Mouse (Mus musculus) hindbrain, embryonic 12.5 days (tissue): ENCODE measurements around the gene Etv5. TPM values are rescaled to one million over a fixed set of nuclear protein-coding genes. Genes with fewer than 3 reads are reported as not detected.

Experiments
- ATAC-seq: fragments of 200-750 bp; cut with Nextera tagmentation; 2 replicates; pipeline ENCODE4 v1.8.0; 2017; ENCODE audit warnings: moderate TSS enrichment; ENCODE audit not compliant: low FRiP score
- H3K27ac ChIP-seq: fragments of 300-500 bp; sonication (generic); 2 replicates; pipeline ENCODE4 v1.5.1; 2016; ENCODE audit warnings: mild to moderate bottlenecking
- H3K27me3 ChIP-seq: fragments of 300-500 bp; sonication (generic); 2 replicates; pipeline ENCODE4 v1.6.1; 2016; ENCODE audit warnings: mild to moderate bottlenecking
- H3K36me3 ChIP-seq: fragments of 300-500 bp; sonication (generic); 2 replicates; pipeline ENCODE4 v1.6.1; 2016; ENCODE audit warnings: mild to moderate bottlenecking
- H3K4me1 ChIP-seq: fragments of 300-500 bp; sonication (generic); 2 replicates; pipeline ENCODE4 v1.6.1; 2016
- H3K4me2 ChIP-seq: fragments of 300-500 bp; sonication (generic); replicated peaks from 2 replicates; pipeline ENCODE4 v1.6.1; 2016; ENCODE audit warnings: mild to moderate bottlenecking
- H3K4me3 ChIP-seq: fragments of 300-500 bp; sonication (generic); 2 replicates; pipeline ENCODE4 v1.5.1; 2016; ENCODE audit warnings: mild to moderate bottlenecking
- H3K9ac ChIP-seq: fragments of 300-500 bp; sonication (generic); 2 replicates; pipeline ENCODE4 v1.6.1; 2016; ENCODE audit warnings: mild to moderate bottlenecking, moderate library complexity
- H3K9me3 ChIP-seq: fragments of 300-500 bp; sonication (generic); replicated peaks from 2 replicates; pipeline ENCODE4 v1.6.1; 2016; ENCODE audit warnings: mild to moderate bottlenecking
- WGBS: fragments of 180-500 bp; shearing (Covaris S2); methylation state at CpG from one replicate; pipeline ENCODE4 v1.1.7; 2016; 5-methylcytosine and 5-hydroxymethylcytosine counted together
- polyA plus RNA-seq: library from polyadenylated mRNA; unstranded; fragments of >200 nt; fragmentation: Nextera tagmentation; extraction: Ambion mirVana; gene quantifications from 2 replicates; pipeline ENCODE4 v1.2.1, GENCODE M21; 2016

Gene Etv5
- polyA plus RNA-seq, 1 experiment from 2014 or later: 25.4 TPM

DNA sequence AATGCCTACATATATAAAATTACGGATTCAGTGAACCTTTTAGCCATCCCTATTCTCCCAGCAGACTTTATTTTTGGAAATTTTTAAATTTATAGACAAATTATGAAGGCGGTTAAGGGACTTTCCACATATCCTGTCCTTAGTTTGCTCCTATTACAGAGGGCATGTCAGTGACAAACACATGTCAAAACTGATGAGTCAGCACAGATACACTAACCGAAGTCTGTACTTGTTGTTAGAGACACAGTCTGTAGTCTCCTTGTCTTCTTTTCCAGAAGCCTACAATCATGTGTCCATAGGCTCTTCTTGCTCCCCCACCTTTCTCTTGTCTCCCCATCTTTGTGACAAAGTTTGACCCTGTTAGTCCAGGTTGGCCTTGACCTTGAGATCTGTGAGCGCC is 88.3 kb downstream of the Etv5 start:
- WGBS: 92% methylated on average over 4 of the region's 4 CpGs
- ATAC-seq: no peak

DNA sequence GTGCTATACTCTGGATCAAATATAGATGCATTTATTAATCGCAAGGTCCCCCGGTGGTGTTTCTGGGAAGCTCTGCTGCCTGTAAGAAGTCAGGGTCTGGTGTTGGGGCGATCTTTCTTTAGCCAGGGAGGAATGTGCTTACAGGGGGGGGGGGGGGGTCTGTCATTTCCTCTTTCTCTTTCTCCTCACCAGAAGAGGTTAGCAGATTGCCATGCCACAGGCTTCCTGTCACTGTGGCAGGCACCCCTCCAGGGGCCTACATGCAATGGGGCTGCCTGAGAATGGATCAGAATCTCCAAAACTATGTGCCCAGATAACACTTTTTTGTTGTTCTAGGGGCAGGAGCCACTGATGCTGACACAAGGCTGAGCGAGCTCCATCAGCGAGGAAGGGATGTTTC is 89.7 kb downstream of the Etv5 start:
- no peak overlapping the region for H3K4me2 ChIP-seq
- H3K9me3 ChIP-seq: no peaks in the 10 kb centered on the region
- no peaks in the 10 kb centered on the region for H3K27me3 ChIP-seq
- no peak overlapping the region for H3K27ac ChIP-seq
- H3K4me3 ChIP-seq: no peak overlapping the region
- H3K9ac ChIP-seq: no peak overlapping the region
- 88% methylated on average over 5 of the region's 5 CpGs for WGBS
- peaks cover 4% of the 10 kb centered on the region; the same call in 1 of the 2 replicates for H3K4me1 ChIP-seq
- ATAC-seq: no peak
- H3K36me3 ChIP-seq: no peaks in the 10 kb centered on the region

More for the DNA sequence above, 88.3 kb downstream of the Etv5 start:
- Histone ChIP-seq H3K9ac (no peak overlapping the region), H3K36me3 (no peaks in the 10 kb centered on the region), H3K4me3 (no peak overlapping the region), H3K4me1 (peaks cover 4% of the 10 kb centered on the region; the same call in 1 of the 2 replicates), H3K9me3 (no peaks in the 10 kb centered on the region), H3K4me2 (no peak overlapping the region), H3K27ac (no peak overlapping the region), H3K27me3 (no peaks in the 10 kb centered on the region)

DNA sequence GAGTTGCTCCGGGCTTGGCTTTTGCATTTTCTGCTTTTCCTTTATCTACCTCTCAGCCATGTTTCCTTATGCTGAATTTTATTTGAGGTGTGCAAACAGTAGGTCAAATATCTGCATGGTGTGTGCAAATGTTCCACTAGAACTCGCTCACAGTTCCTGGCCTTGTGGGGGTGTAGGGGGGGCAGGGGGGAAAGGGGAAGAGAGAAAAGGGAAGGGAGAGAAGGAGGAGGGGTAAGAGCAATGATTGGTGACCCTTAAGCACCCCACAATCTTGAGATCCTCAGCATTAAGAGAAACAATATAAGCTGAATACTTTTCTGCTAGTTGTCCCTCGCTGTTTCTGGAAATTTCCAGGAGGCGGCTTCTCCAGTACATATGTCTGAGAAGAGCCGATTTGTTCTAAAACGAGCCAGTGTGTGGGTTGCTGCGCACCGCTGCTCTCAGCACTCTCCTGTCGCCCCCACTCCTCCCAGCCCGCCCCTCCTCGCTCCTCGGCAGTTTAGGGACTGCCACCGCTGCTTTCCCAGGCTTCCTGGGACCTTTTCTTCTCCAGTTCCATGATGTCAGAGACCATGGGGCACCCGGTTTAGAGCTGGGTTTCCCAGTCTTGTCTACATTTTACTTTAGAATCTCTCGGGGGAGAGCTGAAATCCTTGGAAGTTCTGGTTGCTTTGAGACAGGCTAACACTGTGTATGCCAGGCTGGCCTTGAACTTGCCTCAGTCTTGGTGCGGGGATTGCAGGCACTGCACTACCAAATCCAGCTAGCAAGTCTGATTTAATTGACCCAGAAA is 90.8 kb downstream of the Etv5 start:
- Histone ChIP-seq H3K9ac (no peak overlapping the region), H3K4me1 (peaks cover 4% of the 10 kb centered on the region; the same call in 1 of the 2 replicates), H3K9me3 (no peaks in the 10 kb centered on the region), H3K4me3 (no peak overlapping the region), H3K36me3 (no peaks in the 10 kb centered on the region), H3K27ac (no peak overlapping the region), H3K4me2 (0 out of 2 replicates have a peak overlapping the region, but pooled peaks have one; percentile 15), H3K27me3 (no peaks in the 10 kb centered on the region)
- 35% methylated on average over 16 of the region's 16 CpGs for WGBS
- ATAC-seq: no peak

DNA sequence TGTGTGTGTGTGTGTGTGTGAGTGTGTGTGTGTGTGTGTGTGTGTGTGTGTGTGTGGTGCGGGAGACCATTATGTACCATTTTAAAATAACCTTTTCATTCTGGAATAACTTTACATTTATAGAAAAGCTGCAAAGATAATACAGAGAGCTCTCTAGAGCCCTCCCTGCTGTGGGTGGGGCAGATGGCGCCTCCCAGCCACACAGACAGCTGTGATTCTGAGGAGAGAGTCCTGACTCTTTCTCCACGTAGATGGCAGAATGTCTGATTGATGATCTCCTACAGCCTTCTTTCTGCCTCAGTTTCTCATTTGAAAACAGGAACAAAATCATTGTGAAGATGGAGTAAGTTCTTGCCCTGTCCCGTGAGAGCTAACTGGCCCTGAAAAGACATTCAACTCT is 91.5 kb downstream of the Etv5 start:
- no peak overlapping the region for H3K9ac ChIP-seq
- no peak for ATAC-seq
- 72% methylated on average over 4 of the region's 4 CpGs for WGBS
- H3K27ac ChIP-seq: no peak overlapping the region
- no peaks in the 10 kb centered on the region for H3K27me3 ChIP-seq
- H3K4me1 ChIP-seq: peaks cover 4% of the 10 kb centered on the region; the same call in 1 of the 2 replicates
- H3K36me3 ChIP-seq: no peaks in the 10 kb centered on the region
- H3K4me3 ChIP-seq: no peak overlapping the region
- no peaks in the 10 kb centered on the region for H3K9me3 ChIP-seq
- no peak overlapping the region for H3K4me2 ChIP-seq

DNA sequence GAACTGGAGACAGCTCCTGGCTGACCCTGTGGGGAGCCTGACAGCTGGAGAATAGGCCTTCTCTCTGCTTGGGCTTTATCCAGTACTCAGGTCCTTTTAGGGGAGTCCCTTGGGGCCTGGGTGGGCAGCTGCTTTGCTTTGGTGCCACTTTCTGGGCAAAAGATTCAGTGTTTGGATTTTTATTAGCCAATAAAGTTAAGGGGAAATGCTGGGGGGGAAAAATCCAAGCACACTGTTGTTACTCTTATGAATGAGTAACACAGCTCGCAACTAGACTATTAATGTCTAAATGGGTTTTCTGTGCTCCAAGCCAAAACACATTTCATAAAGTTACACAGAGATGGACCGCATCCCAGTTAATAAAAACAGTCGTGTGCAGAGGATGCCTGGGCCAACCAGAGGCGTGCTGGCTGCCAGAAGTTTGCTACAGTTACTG is 98.3 kb downstream of the Etv5 start:
- Histone ChIP-seq H3K9me3 (no peaks in the 10 kb centered on the region), H3K27me3 (no peaks in the 10 kb centered on the region), H3K4me1 (no peaks in the 10 kb centered on the region), H3K9ac (no peak overlapping the region), H3K27ac (no peak overlapping the region), H3K4me2 (no peak overlapping the region), H3K4me3 (no peak overlapping the region), H3K36me3 (no peaks in the 10 kb centered on the region)
- ATAC-seq: no peak
- 84% methylated on average over 4 of the region's 4 CpGs for WGBS

DNA sequence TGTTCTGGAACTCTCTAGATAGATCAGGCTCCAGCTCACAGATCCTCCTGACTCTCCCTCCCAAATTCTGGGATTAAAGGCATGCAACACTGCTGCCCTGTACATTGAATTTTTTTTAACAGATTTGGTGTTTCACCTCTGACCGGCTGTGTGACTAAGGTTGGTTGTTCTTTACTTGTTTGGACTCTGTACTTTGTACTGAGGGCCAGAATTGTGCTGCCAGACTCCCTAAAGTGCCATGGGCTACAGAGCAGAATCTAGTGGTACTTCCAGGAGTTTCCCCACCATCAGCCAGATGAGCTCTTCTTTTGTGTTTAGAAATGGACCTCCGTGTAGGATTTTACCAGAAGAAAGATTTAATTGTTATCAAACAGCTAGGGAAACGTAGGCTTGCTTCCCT is 103.7 kb downstream of the Etv5 start:
- no peak overlapping the region for H3K4me2 ChIP-seq
- no peaks in the 10 kb centered on the region for H3K4me1 ChIP-seq
- H3K36me3 ChIP-seq: no peaks in the 10 kb centered on the region
- H3K27me3 ChIP-seq: no peaks in the 10 kb centered on the region
- H3K27ac ChIP-seq: no peak overlapping the region
- 0 out of 2 replicates have a peak, but pooled peaks cover 3% of the 10 kb centered on the region for H3K9me3 ChIP-seq
- H3K9ac ChIP-seq: no peak overlapping the region
- H3K4me3 ChIP-seq: no peak overlapping the region
- 80% methylated on average over 3 of the region's 3 CpGs for WGBS
- ATAC-seq: no peak

Other genes with a start within 250 kb of the Etv5 start
- gene Tra2b, start 173.7 kb downstream of the Etv5 start, polyA plus RNA-seq: 389 and 397 TPM in 2 replicates
- gene Dgkg, start 217.5 kb upstream of the Etv5 start, polyA plus RNA-seq: 0.17 and 0.31 TPM in 2 replicates